Mouse (Mus musculus): Measurements from ENCODE around the gene Rab21.

GRCm38 (mm10) chr10:115333528-115333927, 18.1 kb upstream of the Rab21 start:
- TF ChIP-seq USF1 (IDR thresholded peaks at IDR 0.05; ENCODE audit: low read depth), result no peak
- TF ChIP-seq TCF12 (IDR thresholded peaks at IDR 0.05; ENCODE audit: insufficient read depth, poor library complexity, severe bottlenecking), result no peak
- no peak for TF ChIP-seq POLR2A (IDR thresholded peaks at IDR 0.05; ENCODE audit: insufficient read length, low read depth)
